Mouse (Mus musculus) C2C12 (cell line): ENCODE measurements around the gene Tomm34. TPM values are rescaled to one million over a fixed set of nuclear protein-coding genes. Genes with fewer than 3 reads are reported as not detected.

Source experiments
- H3K27me3 ChIP-seq: one replicate; pipeline ENCODE4 v1.6.1; 2011; ENCODE audit not compliant: control insufficient read depth, insufficient read depth, insufficient read length
- H3K36me3 ChIP-seq: one replicate; pipeline ENCODE4 v1.6.1; 2011; ENCODE audit not compliant: control insufficient read depth, insufficient read depth
- H3K4me3 ChIP-seq: one replicate; pipeline ENCODE4 v1.5.1; 2011; ENCODE audit warnings: mild to moderate bottlenecking, control low read depth; ENCODE audit not compliant: poor library complexity, insufficient read depth, severe bottlenecking
- H3K79me2 ChIP-seq: one replicate; pipeline ENCODE4 v1.6.1; 2011; ENCODE audit not compliant: control insufficient read depth, insufficient read depth
- H3K79me3 ChIP-seq: one replicate; pipeline ENCODE4 v1.6.1; 2011; ENCODE audit warnings: low read depth, control low read depth
- H3ac ChIP-seq: one replicate; pipeline ENCODE3; 2011; ENCODE audit warnings: low read depth; ENCODE audit not compliant: control insufficient read depth, insufficient read length
- CEBPB ChIP-seq: IDR thresholded peaks from one replicate; pipeline ENCODE4 v1.6.1; 2011; ENCODE audit warnings: low read depth, mild to moderate bottlenecking, control low read depth, moderate library complexity
- CTCF ChIP-seq: IDR thresholded peaks from one replicate; pipeline ENCODE4 v1.5.1; 2011; ENCODE audit not compliant: control insufficient read depth, insufficient read depth, insufficient read length
- FOSL1 ChIP-seq: IDR thresholded peaks from one replicate; pipeline ENCODE4 v1.8.0; 2011; ENCODE audit warnings: mild to moderate bottlenecking, low read length; ENCODE audit not compliant: poor library complexity, insufficient read depth, severe bottlenecking
- MAX ChIP-seq: IDR thresholded peaks from one replicate; pipeline ENCODE4 v1.6.1; 2011; ENCODE audit warnings: mild to moderate bottlenecking, control low read depth
- MYOD1 ChIP-seq: IDR thresholded peaks from one replicate; pipeline ENCODE4 v1.6.1; 2011; ENCODE audit warnings: low read depth; ENCODE audit not compliant: control insufficient read depth, insufficient read length
- MYOG ChIP-seq: IDR thresholded peaks from one replicate; pipeline ENCODE4 v1.6.1; 2011; ENCODE audit not compliant: control insufficient read depth, insufficient read length; ENCODE audit errors: extremely low read depth
- USF1 ChIP-seq: IDR thresholded peaks from one replicate; pipeline ENCODE4 v1.6.1; 2011; ENCODE audit warnings: low read depth, mild to moderate bottlenecking, control low read depth, moderate library complexity
- polyA plus RNA-seq: library from polyadenylated mRNA; unstranded; fragments of >200 nt; fragmentation: generic; extraction: Trizol; gene quantifications from one replicate; pipeline ENCODE4 v1.2.1, GENCODE M21; 2012; ENCODE audit warnings: missing spikeins

The Tomm34 gene
- polyA plus RNA-seq, 1 experiment: 19.3 TPM

- H3K36me3 ChIP-seq: peaks cover 56% of the 10 kb centered on the region
- peaks cover 2% of the 10 kb centered on the region for H3K79me3 ChIP-seq
- H3ac ChIP-seq: no peak overlapping the region
- H3K79me2 ChIP-seq: peaks cover 2% of the 10 kb centered on the region
- H3K4me3 ChIP-seq: no peak overlapping the region
- no peak for TF ChIP-seq FOSL1
- TF ChIP-seq CEBPB: no peak
- TF ChIP-seq MYOG: no peak
- TF ChIP-seq CTCF: no peak
- no peak for TF ChIP-seq USF1
- no peak for TF ChIP-seq MYOD1
- no peak for TF ChIP-seq MAX
- no peaks in the 10 kb centered on the region for H3K27me3 ChIP-seq
These were observed 52.1 kb downstream of the Tomm34 start for GRCm38 (mm10) chr2:164018910-164019309.

- TF ChIP-seq MAX: no peak
- TF ChIP-seq MYOG: no peak
- no peak for TF ChIP-seq MYOD1
- no peak for TF ChIP-seq CTCF
- no peak for TF ChIP-seq USF1
- TF ChIP-seq FOSL1: no peak
- no peak for TF ChIP-seq CEBPB
- H3K4me3 ChIP-seq: no peak overlapping the region
- H3K27me3 ChIP-seq: no peaks in the 10 kb centered on the region
- peaks cover 38% of the 10 kb centered on the region for H3K79me2 ChIP-seq
- H3K36me3 ChIP-seq: peaks cover 92% of the 10 kb centered on the region
- peaks cover 20% of the 10 kb centered on the region for H3K79me3 ChIP-seq
- H3ac ChIP-seq: no peak overlapping the region
These were observed 55.7 kb downstream of the Tomm34 start for GRCm38 (mm10) chr2:164015304-164015703.

GRCm38 (mm10) chr2:164010944-164011343 lies 60.0 kb downstream of the Tomm34 start:
- H3K27me3 ChIP-seq: no peaks in the 10 kb centered on the region
- no peak overlapping the region for H3K4me3 ChIP-seq
- H3K79me2 ChIP-seq: peaks cover 81% of the 10 kb centered on the region
- H3K36me3 ChIP-seq: peaks cover 61% of the 10 kb centered on the region
- H3ac ChIP-seq: no peak overlapping the region
- no peak for TF ChIP-seq CEBPB
- TF ChIP-seq USF1: no peak
- no peak for TF ChIP-seq MYOD1
- TF ChIP-seq MAX: no peak
- peaks cover 63% of the 10 kb centered on the region for H3K79me3 ChIP-seq

- Histone ChIP-seq H3K36me3 (peaks cover 57% of the 10 kb centered on the region), H3K4me3 (no peak overlapping the region), H3K79me2 (peaks cover 86% of the 10 kb centered on the region), H3ac (no peak overlapping the region), H3K79me3 (peaks cover 67% of the 10 kb centered on the region), H3K27me3 (no peaks in the 10 kb centered on the region)
- TF ChIP-seq MYOD1: no peak
- no peak for TF ChIP-seq CEBPB
- no peak for TF ChIP-seq MYOG
- no peak for TF ChIP-seq MAX
- TF ChIP-seq USF1: no peak
- no peak for TF ChIP-seq CTCF
- TF ChIP-seq FOSL1: no peak
These were observed 60.5 kb downstream of the Tomm34 start for GRCm38 (mm10) chr2:164010496-164010895.

- Histone ChIP-seq H3K27me3 (no peaks in the 10 kb centered on the region), H3K79me3 (peaks cover 78% of the 10 kb centered on the region), H3ac (no peak overlapping the region), H3K36me3 (peaks cover 44% of the 10 kb centered on the region), H3K4me3 (no peak overlapping the region), H3K79me2 (peaks cover 98% of the 10 kb centered on the region)
- TF ChIP-seq MYOD1 (no peak), USF1 (no peak), CEBPB (no peak), MYOG (no peak), MAX (no peak), FOSL1 (no peak), CTCF (no peak)
These were observed 61.7 kb downstream of the Tomm34 start for GRCm38 (mm10) chr2:164009227-164009626.

GRCm38 (mm10) chr2:164007987-164008545 lies 62.9 kb downstream of the Tomm34 start:
- TF ChIP-seq CEBPB: no peak
- TF ChIP-seq MYOD1: no peak
- no peak for TF ChIP-seq FOSL1
- TF ChIP-seq CTCF: no peak
- TF ChIP-seq MYOG: no peak
- no peak for TF ChIP-seq MAX
- no peak for TF ChIP-seq USF1
- Histone ChIP-seq H3K27me3 (no peaks in the 10 kb centered on the region), H3ac (no peak overlapping the region), H3K36me3 (peaks cover 33% of the 10 kb centered on the region), H3K4me3 (no peak overlapping the region), H3K79me2 (peaks cover 100% of the 10 kb centered on the region), H3K79me3 (peaks cover 89% of the 10 kb centered on the region)
